ENCODE assay signal across 19 mouse cellular contexts in genomic region chr15:92482198-92482597, GRCm38 (mm10).
DNase-seq lines count a peak whose midpoint lies in the region; ATAC-seq lines count a peak whose summit lies in the region.
"Had no signal": no experiment of that assay in that cellular context is flagged by ENCODE, and none has a peak within 500 bp of the region (broad histone marks: within the 10 kb centered on the region; RNA-seq: fewer than 3 reads in every experiment).

No protein-coding gene starts in this region.

- no peaks in the 10 kb centered on the region for H3K4me1 ChIP-seq in forebrain, embryonic 14.5 days (ENCODE audit: control insufficient read depth, insufficient read depth, low read length)
- no peaks in the 10 kb centered on the region for H3K4me1 ChIP-seq in forebrain, embryonic 11.5 days (replicated peaks; ENCODE audit: control insufficient read depth, insufficient read depth, low read length)
- no peaks in the 10 kb centered on the region for H3K4me1 ChIP-seq in heart, embryonic 11.5 days (ENCODE audit: control insufficient read depth, insufficient read depth, low read length)
- H3K4me1 ChIP-seq: heart, embryonic 10.5 days; hindbrain, embryonic 15.5 days; liver, embryonic 13.5 days; megakaryocyte, embryonic 14.5 days; midbrain, embryonic 13.5 days had no signal

- no peak overlapping the region for H3K27ac ChIP-seq in forebrain, embryonic 14.5 days (ENCODE audit: low read depth, low read length)
- H3K27ac ChIP-seq in forebrain, embryonic 11.5 days (ENCODE audit: low read depth, low read length) = no peak overlapping the region
- no peak overlapping the region for H3K27ac ChIP-seq in heart, embryonic 11.5 days (ENCODE audit: low read depth, low read length)
- H3K27ac ChIP-seq: heart, embryonic 10.5 days; hindbrain, embryonic 15.5 days; liver, embryonic 13.5 days; midbrain, embryonic 13.5 days had no signal

- no peaks in the 10 kb centered on the region for H3K27me3 ChIP-seq in forebrain, embryonic 14.5 days (replicated peaks; ENCODE audit: control insufficient read depth, insufficient read depth, low read length)
- no peaks in the 10 kb centered on the region for H3K27me3 ChIP-seq in forebrain, embryonic 11.5 days (ENCODE audit: control insufficient read depth, insufficient read depth, low read length)
- H3K27me3 ChIP-seq in heart, embryonic 11.5 days (ENCODE audit: control insufficient read depth, insufficient read depth, low read length) = no peaks in the 10 kb centered on the region
- H3K27me3 ChIP-seq: hindbrain, embryonic 15.5 days; liver, embryonic 13.5 days; megakaryocyte, embryonic 14.5 days; midbrain, embryonic 13.5 days had no signal

- intact Hi-C loops in left cerebral cortex, postnatal 14 days (cut with DNase I) = no loop called here

- H3K9me3 ChIP-seq in forebrain, embryonic 14.5 days (replicated peaks; ENCODE audit: control insufficient read depth, low read length) = no peaks in the 10 kb centered on the region
- H3K9me3 ChIP-seq in forebrain, embryonic 11.5 days (ENCODE audit: control insufficient read depth, low read length) = no peaks in the 10 kb centered on the region
- no peaks in the 10 kb centered on the region for H3K9me3 ChIP-seq in heart, embryonic 11.5 days (replicated peaks; ENCODE audit: control insufficient read depth, low read length)
- H3K9me3 ChIP-seq: heart, embryonic 10.5 days; hindbrain, embryonic 15.5 days; liver, embryonic 13.5 days; midbrain, embryonic 13.5 days had no signal

- H3K4me3 ChIP-seq in forebrain, embryonic 14.5 days (ENCODE audit: low read depth, low read length) = no peak overlapping the region
- no peak overlapping the region for H3K4me3 ChIP-seq in forebrain, embryonic 11.5 days (ENCODE audit: low read depth, low read length)
- H3K4me3 ChIP-seq in heart, embryonic 11.5 days (ENCODE audit: low read depth, low read length) = no peak overlapping the region
- H3K4me3 ChIP-seq: heart, embryonic 10.5 days; hindbrain, embryonic 15.5 days; liver, embryonic 13.5 days; megakaryocyte, embryonic 14.5 days; midbrain, embryonic 13.5 days had no signal

- no peaks in the 10 kb centered on the region for H3K36me3 ChIP-seq in forebrain, embryonic 14.5 days (ENCODE audit: control insufficient read depth, insufficient read depth, low read length)
- no peaks in the 10 kb centered on the region for H3K36me3 ChIP-seq in forebrain, embryonic 11.5 days (ENCODE audit: control insufficient read depth, insufficient read depth, low read length)
- H3K36me3 ChIP-seq in heart, embryonic 11.5 days (ENCODE audit: control insufficient read depth, insufficient read depth, low read length) = no peaks in the 10 kb centered on the region
- H3K36me3 ChIP-seq: heart, embryonic 10.5 days; hindbrain, embryonic 15.5 days; liver, embryonic 13.5 days; midbrain, embryonic 13.5 days had no signal

- no peak overlapping the region for H3K4me2 ChIP-seq in forebrain, embryonic 14.5 days (ENCODE audit: low read length)
- no peak overlapping the region for H3K4me2 ChIP-seq in forebrain, embryonic 11.5 days (ENCODE audit: low read depth, low read length, severe bottlenecking)
- no peak overlapping the region for H3K4me2 ChIP-seq in heart, embryonic 11.5 days
- H3K4me2 ChIP-seq: hindbrain, embryonic 15.5 days; liver, embryonic 13.5 days; midbrain, embryonic 13.5 days had no signal

- peak; percentile 65 for DNase-seq in forebrain, embryonic 14.5 days (ENCODE audit: low spot score)
- DNase-seq in forebrain, embryonic 11.5 days (ENCODE audit: low spot score) = no peak
- peak; percentile 22 to 30 for DNase-seq in left cerebral cortex, postnatal 14 days (ENCODE audit: low spot score in 2 of 2)
- no peak for DNase-seq in left cerebral cortex, adult 18-20 months (ENCODE audit: low spot score in 2 of 2)
- DNase-seq in right cerebral cortex, postnatal 10 days (ENCODE audit: low spot score in 2 of 2) = peak; percentile 35 to 56
- no peak for DNase-seq in right cerebral cortex, postnatal 14 days
- DNase-seq in thymus, postnatal 14 days = no peak
- DNase-seq: adrenal gland, postnatal 10 days; cerebellum, adult 9-11 months; gastrocnemius, postnatal 10 days; kidney, adult 2 months; kidney, postnatal 10 days; liver, embryonic 13.5 days; lung, adult 2 months had no signal

- H3K9ac ChIP-seq in forebrain, embryonic 14.5 days (ENCODE audit: low read length) = no peak overlapping the region
- H3K9ac ChIP-seq in forebrain, embryonic 11.5 days (ENCODE audit: low read length) = no peak overlapping the region
- no peak overlapping the region for H3K9ac ChIP-seq in heart, embryonic 11.5 days (ENCODE audit: low read depth, low read length)
- H3K9ac ChIP-seq: hindbrain, embryonic 15.5 days; liver, embryonic 13.5 days; midbrain, embryonic 13.5 days had no signal

- WGBS in forebrain, embryonic 14.5 days = 65% methylated on average over 6 of the region's 6 CpGs
- WGBS in forebrain, embryonic 11.5 days = 85% methylated on average over 6 of the region's 6 CpGs
- 71% methylated on average over 6 of the region's 6 CpGs for whole genome bisulfite sequencing in heart, embryonic 11.5 days (ENCODE audit: insufficient replicate concordance)

- no peak for ATAC-seq in forebrain, embryonic 14.5 days
- ATAC-seq in forebrain, embryonic 11.5 days (replicated peaks; ENCODE audit: low FRiP score) = no peak
- ATAC-seq in heart, embryonic 11.5 days (replicated peaks; ENCODE audit: insufficient number of reproducible peaks, low FRiP score, low TSS enrichment) = no peak
- ATAC-seq: midbrain, embryonic 13.5 days had no signal

Comparison
In these comparisons a context has a peak if more than half of its experiments do, and no peak if none do; other contexts are left out.
1. DNase-seq: peak in forebrain, embryonic 14.5 days (single experiment), left cerebral cortex, postnatal 14 days (2 of 2) and right cerebral cortex, postnatal 10 days (2 of 2); none in forebrain, embryonic 11.5 days (single experiment), left cerebral cortex, adult 18-20 months (0 of 2), right cerebral cortex, postnatal 14 days (single experiment) and thymus, postnatal 14 days (single experiment).